ENCODE assay signal across 14 mouse cellular contexts in genomic region chr5:30545698-30546097, GRCm38 (mm10). TPM values are rescaled to one million over a fixed set of nuclear protein-coding genes. Genes with fewer than 3 reads are reported as not detected.
DNase-seq lines count a peak whose midpoint lies in the region; ATAC-seq and TF ChIP-seq lines count a peak whose summit lies in the region.
"Had no signal": no experiment of that assay in that cellular context is flagged by ENCODE, and none has a peak within 500 bp of the region (broad histone marks: within the 10 kb centered on the region; RNA-seq: fewer than 3 reads in every experiment).

Gene Cib4, minus strand, starts transcription at chr5:30545836.

- no peaks in the 10 kb centered on the region for H3K36me3 ChIP-seq in heart, embryonic 10.5 days
- no peaks in the 10 kb centered on the region for H3K36me3 ChIP-seq in heart, embryonic 12.5 days
- no peaks in the 10 kb centered on the region for H3K36me3 ChIP-seq in stomach, postnatal 0 days (ENCODE audit: control insufficient read depth, insufficient read depth, low read length)

- peak within 1 kb of the TSS; percentile 72 for H3K27ac ChIP-seq in heart, embryonic 10.5 days
- H3K27ac ChIP-seq in heart, embryonic 12.5 days (ENCODE audit: poor library complexity, severe bottlenecking) = no peak within 1 kb of the TSS
- no peak within 1 kb of the TSS for H3K27ac ChIP-seq in stomach, postnatal 0 days (replicated peaks)

- H3K27me3 ChIP-seq in heart, embryonic 10.5 days (ENCODE audit: insufficient read depth, poor library complexity, severe bottlenecking) = peaks cover 3% of the 10 kb centered on the region; the same call in 1 of the 2 replicates
- H3K27me3 ChIP-seq in heart, embryonic 12.5 days (replicated peaks) = no peaks in the 10 kb centered on the region
- H3K27me3 ChIP-seq in stomach, postnatal 0 days (ENCODE audit: control insufficient read depth, insufficient read depth, low read length) = no peaks in the 10 kb centered on the region

- intact Hi-C loops in gastrocnemius, postnatal 36 days (cut with DNase I) = no loop called here

- no peak for ATAC-seq in heart, embryonic 12.5 days (ENCODE audit: insufficient number of reproducible peaks, low FRiP score)
- peak; percentile 83 for ATAC-seq in stomach, postnatal 0 days (ENCODE audit: low FRiP score, low TSS enrichment)
- ATAC-seq: intestine, embryonic 16.5 days had no signal

- TF ChIP-seq EP300 in stomach, postnatal 0 days (optimal IDR thresholded peaks at IDR 0.05) = no peak

- no peak for DNase-seq in heart, embryonic 10.5 days (ENCODE audit: low spot score)
- DNase-seq in urinary bladder, adult 18-20 months (ENCODE audit: low spot score in 2 of 2) = peak; percentile 14 to 48
- no peak for DNase-seq in urinary bladder, postnatal 10 days (ENCODE audit: low spot score)
- DNase-seq in fibroblast of lung, adult 2 months (ENCODE audit: low read depth) = peak; percentile 46
- DNase-seq in stomach, postnatal 0 days (ENCODE audit: low spot score) = peak; percentile 52
- no peak for DNase-seq in left cerebral cortex, adult 18-20 months (ENCODE audit: low spot score in 2 of 2)
- DNase-seq in gastrocnemius, postnatal 36 days = no peak
- DNase-seq: cerebellum, adult 9-11 months; heart, postnatal 4 days had no signal

- no peak within 1 kb of the TSS for H3K4me2 ChIP-seq in heart, embryonic 12.5 days
- H3K4me2 ChIP-seq in stomach, postnatal 0 days (replicated peaks; ENCODE audit: low read depth) = no peak within 1 kb of the TSS

- H3K4me3 ChIP-seq in heart, embryonic 10.5 days = no peak within 1 kb of the TSS
- H3K4me3 ChIP-seq in heart, embryonic 12.5 days = no peak within 1 kb of the TSS
- no peak within 1 kb of the TSS for H3K4me3 ChIP-seq in stomach, postnatal 0 days (ENCODE audit: low read depth, low read length)

- no peak for TF ChIP-seq CTCF in stomach, postnatal 0 days (IDR thresholded peaks at IDR 0.05; ENCODE audit: low read depth)

- H3K9me3 ChIP-seq in heart, embryonic 10.5 days = no peaks in the 10 kb centered on the region
- H3K9me3 ChIP-seq in heart, embryonic 12.5 days (replicated peaks) = no peaks in the 10 kb centered on the region
- no peaks in the 10 kb centered on the region for H3K9me3 ChIP-seq in stomach, postnatal 0 days (ENCODE audit: control insufficient read depth, low read length)

- H3K4me1 ChIP-seq in heart, embryonic 10.5 days = peaks cover 30% of the 10 kb centered on the region
- peaks cover 10% of the 10 kb centered on the region for H3K4me1 ChIP-seq in heart, embryonic 12.5 days (replicated peaks)
- H3K4me1 ChIP-seq in stomach, postnatal 0 days (replicated peaks; ENCODE audit: control insufficient read depth, insufficient read depth) = no peaks in the 10 kb centered on the region

- no peak within 1 kb of the TSS for H3K9ac ChIP-seq in heart, embryonic 12.5 days
- H3K9ac ChIP-seq in stomach, postnatal 0 days (ENCODE audit: low read length) = no peak within 1 kb of the TSS

- WGBS in heart, embryonic 10.5 days = 52% methylated on average over 2 of the region's 2 CpGs
- 60% methylated on average over 2 of the region's 2 CpGs for WGBS in heart, embryonic 12.5 days
- 21% methylated on average over 2 of the region's 2 CpGs for WGBS in stomach, postnatal 0 days

RNA-seq across cellular contexts. Expression of gene Cib4, which starts in this region (rescaled TPM):
- not detected in 2 replicates for polyA plus RNA-seq in heart, embryonic 10.5 days (2016; fragmentation: Nextera tagmentation; extraction: Ambion mirVana)
- not detected in 2 replicates for polyA plus RNA-seq in heart, embryonic 12.5 days (2016; fragmentation: Nextera tagmentation; extraction: Ambion mirVana)
- polyA plus RNA-seq in stomach, postnatal 0 days (2015; fragmentation: Nextera tagmentation; extraction: Ambion mirVana) = 0.17 and 0.30 TPM in 2 replicates
- total RNA-seq in left cerebral cortex, adult 18-20 months (2021) = not detected
- total RNA-seq in gastrocnemius, postnatal 36 days (2021) = not detected
- total RNA-seq: granulocyte monocyte progenitor cell, adult 5-6 weeks; heart, postnatal 4 days; layer of hippocampus, adult 8-10 months had no signal
- polyA plus RNA-seq: intestine, embryonic 16.5 days; limb, embryonic 11.5 days had no signal

Comparison
In these comparisons a context has a peak if more than half of its experiments do, and no peak if none do; other contexts are left out.
1. DNase-seq: peak in urinary bladder, adult 18-20 months (2 of 2) and fibroblast of lung, adult 2 months (single experiment); none in heart, embryonic 10.5 days (single experiment), urinary bladder, postnatal 10 days (single experiment), left cerebral cortex, adult 18-20 months (0 of 2) and gastrocnemius, postnatal 36 days (0 of 2).
2. Peak in DNase-seq and ATAC-seq in stomach, postnatal 0 days; RNA of the gene not detected or under 1 TPM.